Mouse (Mus musculus): Measurements from ENCODE around the gene Il12rb2.

- TF ChIP-seq POLR2A (IDR thresholded peaks at IDR 0.05; ENCODE audit: control insufficient read depth in 1 of 2, insufficient read depth in 1 of 2, low read depth in 1 of 2, low read length in 2 of 2, poor library complexity in 1 of 2) (no peak), MYC (IDR thresholded peaks at IDR 0.05; ENCODE audit: low read depth, low read length) (peak; percentile 94), SMC3 (IDR thresholded peaks at IDR 0.05; ENCODE audit: low read depth, low read length) (no peak), CTCF (IDR thresholded peaks at IDR 0.05 in 2 of 3, conservative IDR thresholded peaks at IDR 0.05 in 1 of 3; ENCODE audit: control insufficient read depth in 1 of 3, insufficient read depth in 1 of 3, low read depth in 2 of 3, low read length in 3 of 3, poor library complexity in 1 of 3, severe bottlenecking in 1 of 3) (no peak), POLR2AphosphoS5 (IDR thresholded peaks at IDR 0.05; ENCODE audit: borderline replicate concordance, low read depth, low read length) (no peak), NELFE (IDR thresholded peaks at IDR 0.05; ENCODE audit: low read depth, low read length) (no peak), SIN3A (IDR thresholded peaks at IDR 0.05; ENCODE audit: low read length) (peak; percentile 76), GATA1 (IDR thresholded peaks at IDR 0.05; ENCODE audit: low read depth, low read length) (peak; percentile 99), EP300 (IDR thresholded peaks at IDR 0.05; ENCODE audit: low read depth in 1 of 2, low read length in 2 of 2) (peak; percentile 97 to 99), E2F4 (IDR thresholded peaks at IDR 0.05; ENCODE audit: borderline replicate concordance, low read depth, low read length) (no peak)
These were observed 38.0 kb downstream of the Il12rb2 start for GRCm38 (mm10) chr6:67337943-67338342.

Data from MEL (cell line).